Mouse (Mus musculus) heart, adult 9 months (tissue): ENCODE results near the gene Mical1.

Source experiments
- DNase-seq, 2 experiments: peaks; one replicate each; pipeline ENCODE4 v3.0.0; 2022; ENCODE audit warnings: low spot score in 2 of 2

Mical1 gene

GRCm38 (mm10) chr10:41519640-41520409 lies 43.7 kb downstream of the Mical1 start:
- DNase-seq, result peak; percentile 46 to 53

GRCm38 (mm10) chr10:41520410-41520673 lies 44.2 kb downstream of the Mical1 start:
- no peak for DNase-seq

GRCm38 (mm10) chr10:41523386-41523785 lies 47.3 kb downstream of the Mical1 start:
- DNase-seq, result no peak

- DNase-seq, result no peak
Observed at GRCm38 (mm10) chr10:41525696-41526095, 49.6 kb downstream of the Mical1 start.

GRCm38 (mm10) chr10:41529972-41530371 lies 53.9 kb downstream of the Mical1 start:
- DNase-seq, result no peak

- no peak for DNase-seq
Observed at GRCm38 (mm10) chr10:41535991-41536390, 59.9 kb downstream of the Mical1 start.
